Mouse (Mus musculus) MEL (cell line): ENCODE results near the gene Casc4. TPM values are rescaled to one million over a fixed set of nuclear protein-coding genes. Genes with fewer than 3 reads are reported as not detected.
A peak's percentile ranks its signal among the peaks of the same experiment; 100 is the strongest.

Source experiments
- DNase-seq: peaks from one replicate; pipeline ENCODE4 v3.0.0; 2011; ENCODE audit warnings: low read depth, low spot score
- H3K27ac ChIP-seq: 2 replicates; pipeline ENCODE4 v1.5.1; 2012; ENCODE audit warnings: low read depth, mild to moderate bottlenecking, control low read depth, low read length, moderate library complexity; ENCODE audit not compliant: control insufficient read depth
- H3K27me3 ChIP-seq, 2 experiments: fragments of 150-350 bp in 1 of 2; sonication (generic) in 1 of 2; 2 replicates each; pipeline ENCODE4 v1.6.1; 2012; ENCODE audit warnings: low read length in 2 of 2, mild to moderate bottlenecking in 2 of 2, improper control_type of control experiment in 1 of 2, moderate library complexity in 1 of 2; ENCODE audit not compliant: insufficient read depth in 2 of 2, control insufficient read depth in 1 of 2
- H3K36me3 ChIP-seq, 2 experiments: 2 replicates each; pipeline ENCODE4 v1.6.1; 2012 to 2014; ENCODE audit warnings: low read length in 2 of 2, improper control_type of control experiment in 1 of 2, inconsistent platforms in 1 of 2, mild to moderate bottlenecking in 1 of 2; ENCODE audit not compliant: insufficient read depth in 2 of 2, control insufficient read depth in 1 of 2
- H3K4me1 ChIP-seq, 2 experiments: fragments of 150-350 bp in 1 of 2; sonication (generic) in 1 of 2; 2 replicates each; pipeline ENCODE4 v1.6.1; 2012; ENCODE audit warnings: low read length in 2 of 2, improper control_type of control experiment in 1 of 2, mild to moderate bottlenecking in 1 of 2; ENCODE audit not compliant: insufficient read depth in 2 of 2, control insufficient read depth in 1 of 2
- H3K4me3 ChIP-seq, 2 experiments: fragments of 150-350 bp in 1 of 2; sonication (generic) in 1 of 2; 2 replicates each; pipeline ENCODE4 v1.5.1; 2012; ENCODE audit warnings: low read depth in 2 of 2, low read length in 2 of 2, mild to moderate bottlenecking in 2 of 2, moderate library complexity in 2 of 2, control low read depth in 1 of 2, improper control_type of control experiment in 1 of 2; ENCODE audit not compliant: control insufficient read depth in 1 of 2, insufficient read depth in 1 of 2
- H3K79me2 ChIP-seq: 2 replicates; pipeline ENCODE4 v1.6.1; 2012; ENCODE audit warnings: mild to moderate bottlenecking, low read length, moderate library complexity; ENCODE audit not compliant: control insufficient read depth, poor library complexity, insufficient read depth
- H3K9ac ChIP-seq: 2 replicates; pipeline ENCODE4 v1.6.1; 2012; ENCODE audit warnings: low read depth, mild to moderate bottlenecking, control low read depth, low read length, moderate library complexity; ENCODE audit not compliant: control insufficient read depth, poor library complexity, severe bottlenecking
- H3K9me3 ChIP-seq: fragments of 150-350 bp; sonication (generic); replicated peaks from 2 replicates; pipeline ENCODE4 v1.6.1; 2012; ENCODE audit warnings: mild to moderate bottlenecking, low read length, improper control_type of control experiment, moderate library complexity; ENCODE audit not compliant: insufficient read depth
- BHLHE40 ChIP-seq: IDR thresholded peaks from 2 replicates; pipeline ENCODE4 v1.6.1; 2012; ENCODE audit warnings: low read depth, mild to moderate bottlenecking, inconsistent platforms, low read length, improper control_type of control experiment, borderline replicate concordance
- CHD2 ChIP-seq: IDR thresholded peaks from 2 replicates; pipeline ENCODE4 v1.6.1; 2011; ENCODE audit warnings: low read length, improper control_type of control experiment
- E2F4 ChIP-seq: IDR thresholded peaks from 2 replicates; pipeline ENCODE4 v1.6.1; 2011; ENCODE audit warnings: low read depth, low read length, improper control_type of control experiment, borderline replicate concordance
- ELF1 ChIP-seq: IDR thresholded peaks from 2 replicates; pipeline ENCODE4 v1.6.1; 2014; ENCODE audit warnings: low read depth, mild to moderate bottlenecking, inconsistent platforms, low read length, improper control_type of control experiment, moderate library complexity
- EP300 ChIP-seq, 2 experiments: IDR thresholded peaks; 2 replicates each; pipeline ENCODE4 v1.6.1; 2011; ENCODE audit warnings: improper control_type of control experiment in 2 of 2, low read length in 2 of 2, low read depth in 1 of 2, mild to moderate bottlenecking in 1 of 2
- HCFC1 ChIP-seq: IDR thresholded peaks from 2 replicates; pipeline ENCODE4 v1.6.1; 2012; ENCODE audit warnings: low read depth, mild to moderate bottlenecking, inconsistent platforms, low read length, improper control_type of control experiment, moderate library complexity
- KAT2A ChIP-seq: conservative IDR thresholded peaks from 2 replicates; pipeline ENCODE4 v1.6.1; 2012; ENCODE audit warnings: low read depth, low read length, improper control_type of control experiment, inconsistent platforms
- MAFK ChIP-seq: IDR thresholded peaks from 2 replicates; pipeline ENCODE4 v1.6.1; 2011; ENCODE audit warnings: low read depth, mild to moderate bottlenecking, low read length, improper control_type of control experiment, borderline replicate concordance
- MAZ ChIP-seq: IDR thresholded peaks from 2 replicates; pipeline ENCODE4 v1.6.1; 2012; ENCODE audit warnings: low read depth, mild to moderate bottlenecking, inconsistent platforms, low read length, improper control_type of control experiment
- MXI1 ChIP-seq: IDR thresholded peaks from 2 replicates; pipeline ENCODE4 v1.6.1; 2011; ENCODE audit warnings: mild to moderate bottlenecking, low read depth, low read length, improper control_type of control experiment
- NELFE ChIP-seq: IDR thresholded peaks from 2 replicates; pipeline ENCODE4 v1.6.1; 2011; ENCODE audit warnings: low read depth, low read length, improper control_type of control experiment
- NRF1 ChIP-seq: IDR thresholded peaks from 2 replicates; pipeline ENCODE4 v1.6.1; 2014; ENCODE audit warnings: low read depth, mild to moderate bottlenecking, inconsistent platforms, low read length, improper control_type of control experiment, moderate library complexity; ENCODE audit not compliant: poor library complexity, insufficient read depth, severe bottlenecking
- POLR2A ChIP-seq, 2 experiments: IDR thresholded peaks; 2 replicates each; pipeline ENCODE4 v1.6.1; 2011 to 2012; ENCODE audit warnings: low read length in 2 of 2, mild to moderate bottlenecking in 2 of 2, control low read depth in 1 of 2, improper control_type of control experiment in 1 of 2, low read depth in 1 of 2, moderate library complexity in 1 of 2; ENCODE audit not compliant: control insufficient read depth in 1 of 2, insufficient read depth in 1 of 2, poor library complexity in 1 of 2
- POLR2AphosphoS2 ChIP-seq: IDR thresholded peaks from 2 replicates; pipeline ENCODE4 v1.6.1; 2011; ENCODE audit warnings: low read length, improper control_type of control experiment
- POLR2AphosphoS5 ChIP-seq: IDR thresholded peaks from 2 replicates; pipeline ENCODE4 v1.6.1; 2012; ENCODE audit warnings: low read depth, borderline replicate concordance, mild to moderate bottlenecking, inconsistent platforms, low read length, moderate library complexity, mixed read lengths
- RCOR1 ChIP-seq: IDR thresholded peaks from 2 replicates; pipeline ENCODE4 v1.6.1; 2012; ENCODE audit warnings: low read depth, mild to moderate bottlenecking, inconsistent platforms, low read length, improper control_type of control experiment
- SIN3A ChIP-seq: IDR thresholded peaks from 2 replicates; pipeline ENCODE4 v1.6.1; 2012; ENCODE audit warnings: low read length, improper control_type of control experiment, inconsistent platforms
- TCF12 ChIP-seq: IDR thresholded peaks from 2 replicates; pipeline ENCODE4 v1.6.1; 2014; ENCODE audit warnings: low read depth, mild to moderate bottlenecking, inconsistent platforms, low read length, improper control_type of control experiment, moderate library complexity
- UBTF ChIP-seq: IDR thresholded peaks from 2 replicates; pipeline ENCODE4 v1.6.1; 2012; ENCODE audit warnings: low read depth, mild to moderate bottlenecking, inconsistent platforms, low read length, improper control_type of control experiment, moderate library complexity, borderline replicate concordance; ENCODE audit not compliant: insufficient read depth
- USF1 ChIP-seq: IDR thresholded peaks from 2 replicates; pipeline ENCODE4 v1.6.1; 2014; ENCODE audit warnings: low read depth, mild to moderate bottlenecking, inconsistent platforms, low read length, improper control_type of control experiment, moderate library complexity
- USF2 ChIP-seq, 2 experiments: IDR thresholded peaks; 2 replicates each; pipeline ENCODE4 v1.6.1; 2011 to 2012; ENCODE audit warnings: improper control_type of control experiment in 2 of 2, low read length in 2 of 2, borderline replicate concordance in 1 of 2, inconsistent platforms in 1 of 2, low read depth in 1 of 2, mild to moderate bottlenecking in 1 of 2; ENCODE audit not compliant: insufficient read depth in 1 of 2
- ZKSCAN1 ChIP-seq: IDR thresholded peaks from 2 replicates; pipeline ENCODE4 v1.6.1; 2012; ENCODE audit warnings: low read depth, mild to moderate bottlenecking, inconsistent platforms, low read length, improper control_type of control experiment, moderate library complexity
- ZMIZ1 ChIP-seq: IDR thresholded peaks from 2 replicates; pipeline ENCODE4 v1.6.1; 2012; ENCODE audit warnings: low read depth, mild to moderate bottlenecking, inconsistent platforms, low read length, improper control_type of control experiment, moderate library complexity
- ZNF384 ChIP-seq: IDR thresholded peaks from 2 replicates; pipeline ENCODE4 v1.6.1; 2012; ENCODE audit warnings: low read depth, mild to moderate bottlenecking, inconsistent platforms, low read length, improper control_type of control experiment
- polyA plus RNA-seq, 2 experiments: library from polyadenylated mRNA; stranded (reverse) in 1 of 2; unstranded in 1 of 2; fragments of >175 nt in 1 of 2; fragments of >200 nt in 1 of 2; gene quantifications; 2 replicates each; pipeline versions ENCODE4 v1.2.1 to v1.2.4; 2012; ENCODE audit warnings: low replicate concordance in 2 of 2, low read depth in 1 of 2; ENCODE audit not compliant: insufficient read length in 2 of 2, insufficient read depth in 1 of 2, missing spikeins in 1 of 2
- total RNA-seq: library from RNA; depleted of rRNA; stranded (reverse); fragments of 300-350 nt; gene quantifications from 2 replicates; pipeline ENCODE4 v1.2.3, GENCODE M21; 2012

Gene Casc4
- total and polyA plus RNA-seq, 3 experiments = 26.0 to 124 (median 30.1) TPM

- H3K27ac ChIP-seq = peak overlapping the region; percentile 98
- H3K79me2 ChIP-seq = peaks cover 31% of the 10 kb centered on the region
- peaks cover 7 to 14% of the 10 kb centered on the region in 2 experiments for H3K36me3 ChIP-seq
- no peaks in the 10 kb centered on the region for H3K9me3 ChIP-seq
- TF ChIP-seq POLR2AphosphoS2 (peak; percentile 58; the same call in 1 of the 2 replicates), POLR2AphosphoS5 (no peak), USF1 (0 out of 2 replicates have a peak, but pooled peaks have one; percentile 4), RCOR1 (no peak), KAT2A (peak; percentile 47; the same call in 1 of the 2 replicates), BHLHE40 (peak; percentile 16; the same call in 1 of the 2 replicates), TCF12 (peak; percentile 28; the same call in 1 of the 2 replicates), ZKSCAN1 (no peak), CHD2 (peak; percentile 55), E2F4 (no peak; the same call in 1 of the 2 replicates), NRF1 (peak; percentile 88), ZMIZ1 (0 out of 2 replicates have a peak, but pooled peaks have one; percentile 27), SIN3A (peak; percentile 62; the same call in 1 of the 2 replicates), EP300 (IDR thresholded peaks at IDR 0.05; ENCODE audit: low read depth in 1 of 2, low read length in 2 of 2) (no peak), HCFC1 (peak; percentile 75), ELF1 (0 out of 2 replicates have a peak, but pooled peaks have one; percentile 23), MAFK (no peak), POLR2A (IDR thresholded peaks at IDR 0.05; ENCODE audit: control insufficient read depth in 1 of 2, insufficient read depth in 1 of 2, low read depth in 1 of 2, low read length in 2 of 2, poor library complexity in 1 of 2) (peak; percentile 44 to 69; a peak in 2 of 4 replicates), USF2 (IDR thresholded peaks at IDR 0.05; ENCODE audit: borderline replicate concordance in 1 of 2, insufficient read depth in 1 of 2, low read depth in 1 of 2, low read length in 2 of 2) (no peak), ZNF384 (no peak), NELFE (peak; percentile 33), UBTF (0 out of 2 replicates have a peak, but pooled peaks have one; percentile 71), MXI1 (peak; percentile 53; the same call in 1 of the 2 replicates), MAZ (peak; percentile 100)
- peaks cover 0 to 3% of the 10 kb centered on the region in 2 experiments; a peak in 2 of 4 replicates for H3K4me1 ChIP-seq
- H3K27me3 ChIP-seq = no peaks in the 10 kb centered on the region
- H3K9ac ChIP-seq = peak overlapping the region; percentile 98
- DNase-seq = peak; percentile 95
- H3K4me3 ChIP-seq = peak overlapping the region; percentile 73 to 100
Measured at GRCm38 (mm10) chr2:121956224-121957018, 89.7 kb downstream of the Casc4 start.
